Mouse (Mus musculus): ENCODE measurements around the gene Mtg2. TPM values are rescaled to one million over a fixed set of nuclear protein-coding genes. Genes with fewer than 3 reads are reported as not detected.

The Mtg2 gene
- 24.9 and 28.2 TPM in 2 replicates for polyA plus RNA-seq (2015; fragmentation: Nextera tagmentation; extraction: Ambion mirVana)

GRCm38 (mm10) chr2:180070481-180071453 lies at the start of gene Mtg2:
Mtg2 (plus strand) TSS chr2:180070588.
- WGBS, result 5% methylated on average over 58 of the region's 58 CpGs
- H3K27ac ChIP-seq, result peak within 1 kb of the TSS; percentile 79
- ATAC-seq, result peak; percentile 98

DNA sequence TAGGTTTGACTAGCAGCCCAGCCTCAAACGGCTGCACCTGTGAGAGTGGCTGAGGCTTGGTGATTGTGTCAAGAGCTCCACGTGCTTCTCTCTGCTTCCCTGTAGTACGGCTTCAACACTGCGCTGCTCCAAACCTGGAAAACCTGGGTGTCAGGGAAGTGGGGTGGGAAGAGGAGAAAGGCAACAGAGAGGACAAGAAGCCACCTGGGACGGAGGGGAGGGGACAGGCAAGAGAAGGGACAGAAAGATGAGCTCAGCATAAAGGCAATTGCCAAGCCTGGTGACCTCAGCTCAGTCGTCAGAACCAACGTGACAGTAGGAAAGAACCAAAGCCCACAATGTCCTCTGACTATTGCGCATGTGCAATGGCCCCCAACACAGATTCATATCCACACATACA lies 49.5 kb upstream of the Mtg2 start:
- no peak for ATAC-seq
- no peak overlapping the region for H3K4me3 ChIP-seq (replicated peaks)
- no peaks in the 10 kb centered on the region for H3K36me3 ChIP-seq
- H3K9ac ChIP-seq, result no peak overlapping the region
- H3K4me2 ChIP-seq (replicated peaks), result no peak overlapping the region
- H3K27ac ChIP-seq, result no peak overlapping the region
- peaks cover 15% of the 10 kb centered on the region for H3K27me3 ChIP-seq (replicated peaks)
- peaks cover 22% of the 10 kb centered on the region for H3K4me1 ChIP-seq (replicated peaks)
- H3K9me3 ChIP-seq, result no peaks in the 10 kb centered on the region
- WGBS, result 82% methylated on average over 8 of the region's 8 CpGs

More at GRCm38 (mm10) chr2:180070481-180071453, at the start of gene Mtg2:
- H3K4me3 ChIP-seq (replicated peaks), result peak within 1 kb of the TSS; percentile 74
- peaks cover 3% of the 10 kb centered on the region; the same call in 1 of the 2 replicates for H3K36me3 ChIP-seq
- peak within 1 kb of the TSS; percentile 62 for H3K9ac ChIP-seq
- H3K4me1 ChIP-seq (replicated peaks), result peaks cover 9% of the 10 kb centered on the region
- peak within 1 kb of the TSS; percentile 80 for H3K4me2 ChIP-seq (replicated peaks)
- no peaks in the 10 kb centered on the region for H3K9me3 ChIP-seq
- no peaks in the 10 kb centered on the region for H3K27me3 ChIP-seq (replicated peaks)

GRCm38 (mm10) chr2:180022751-180023150 lies 47.6 kb upstream of the Mtg2 start:
- no peak for ATAC-seq
- H3K9ac ChIP-seq, result no peak overlapping the region
- H3K4me3 ChIP-seq (replicated peaks), result no peak overlapping the region
- 64% methylated on average over 6 of the region's 6 CpGs for WGBS
- H3K27me3 ChIP-seq (replicated peaks), result peaks cover 15% of the 10 kb centered on the region
- no peak overlapping the region for H3K4me2 ChIP-seq (replicated peaks)
- no peaks in the 10 kb centered on the region for H3K9me3 ChIP-seq
- H3K4me1 ChIP-seq (replicated peaks), result peaks cover 31% of the 10 kb centered on the region
- H3K36me3 ChIP-seq, result no peaks in the 10 kb centered on the region
- no peak overlapping the region for H3K27ac ChIP-seq

DNA sequence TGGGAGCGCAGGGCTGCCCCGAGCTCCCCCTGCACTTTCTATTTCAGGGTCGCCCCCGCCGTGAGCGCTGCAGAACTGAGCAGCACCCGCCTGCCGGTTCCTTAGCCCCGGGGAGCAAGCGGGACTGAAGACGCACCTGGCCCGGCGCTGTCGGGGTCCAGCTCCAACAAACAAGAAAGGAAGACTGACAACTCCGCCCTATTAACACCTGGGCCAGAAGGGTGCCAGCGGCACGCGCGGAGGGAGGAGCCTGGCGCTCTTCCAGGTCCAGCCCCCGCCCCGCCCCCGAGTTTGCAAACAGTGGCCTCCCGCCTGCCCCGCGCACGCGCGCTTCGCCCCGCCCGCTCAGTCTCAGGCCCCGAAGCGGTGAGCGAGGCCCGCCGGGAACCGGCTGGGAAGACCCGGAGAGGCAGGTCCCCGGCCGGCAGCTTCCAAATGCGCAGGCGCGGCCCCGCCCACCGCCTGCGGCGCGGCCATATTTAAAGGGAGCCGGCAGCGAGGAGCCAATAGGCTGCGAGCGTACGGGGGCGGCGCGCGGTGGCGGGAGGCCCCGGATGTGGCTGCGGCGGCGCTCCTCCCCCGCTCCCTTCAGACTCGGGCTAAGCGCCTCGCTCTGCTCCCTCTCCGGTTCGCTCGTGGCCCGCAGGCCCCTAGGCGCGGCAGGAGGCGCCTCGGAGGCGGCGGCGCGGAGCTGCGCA lies 45.8 kb upstream of the Mtg2 start, which contains the start of gene Lsm14b:
Gene Lsm14b, plus strand, starts transcription at position 587 of the 698 bp plus-strand sequence.
- 0% methylated on average over 72 of the region's 80 CpGs for WGBS
- Histone ChIP-seq H3K4me3 (replicated peaks) (peak within 1 kb of the TSS; percentile 94), H3K9me3 (no peaks in the 10 kb centered on the region), H3K27me3 (replicated peaks) (peaks cover 15% of the 10 kb centered on the region), H3K4me1 (replicated peaks) (peaks cover 28% of the 10 kb centered on the region), H3K9ac (peak within 1 kb of the TSS; percentile 80), H3K27ac (peak within 1 kb of the TSS; percentile 93), H3K4me2 (replicated peaks) (peak within 1 kb of the TSS; percentile 95), H3K36me3 (peaks cover 16% of the 10 kb centered on the region; the same call in 1 of the 2 replicates)
- peak; percentile 97 for ATAC-seq

- peak overlapping the region; percentile 80 for H3K9ac ChIP-seq
- WGBS, result under 1% methylated on average over 84 of the region's 84 CpGs
- H3K4me2 ChIP-seq (replicated peaks), result peak overlapping the region; percentile 95
- peak overlapping the region; percentile 93 for H3K27ac ChIP-seq
- peaks cover 19% of the 10 kb centered on the region; the same call in 1 of the 2 replicates for H3K36me3 ChIP-seq
- ATAC-seq, result peak; percentile 35
- peak overlapping the region; percentile 94 for H3K4me3 ChIP-seq (replicated peaks)
- peaks cover 25% of the 10 kb centered on the region for H3K4me1 ChIP-seq (replicated peaks)
- H3K27me3 ChIP-seq (replicated peaks), result peaks cover 15% of the 10 kb centered on the region
- no peaks in the 10 kb centered on the region for H3K9me3 ChIP-seq
These were observed 45.1 kb upstream of the Mtg2 start for GRCm38 (mm10) chr2:180025135-180025860.

DNA sequence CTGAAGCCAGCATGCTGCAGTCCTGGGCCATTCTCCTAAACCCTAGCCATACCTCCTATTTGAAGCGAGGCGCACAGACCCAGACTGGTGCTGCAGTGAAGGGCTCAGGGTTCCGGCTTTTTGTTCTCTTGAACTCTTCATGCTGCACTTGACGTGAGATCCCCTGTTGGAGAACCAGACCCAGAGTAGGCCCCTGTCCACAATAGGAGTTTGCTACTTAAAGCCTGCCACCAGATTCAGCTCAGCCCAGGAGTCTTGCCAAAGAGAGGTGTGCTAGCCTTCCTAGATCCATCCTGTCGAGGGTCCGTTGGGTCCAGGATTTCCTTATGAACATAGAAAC lies 44.6 kb upstream of the Mtg2 start:
- WGBS, result 8% methylated on average over 6 of the region's 6 CpGs
- no peaks in the 10 kb centered on the region for H3K9me3 ChIP-seq
- H3K36me3 ChIP-seq, result peaks cover 22% of the 10 kb centered on the region; the same call in 1 of the 2 replicates
- peak overlapping the region; percentile 94 for H3K4me3 ChIP-seq (replicated peaks)
- H3K27me3 ChIP-seq (replicated peaks), result peaks cover 15% of the 10 kb centered on the region
- H3K4me1 ChIP-seq (replicated peaks), result peaks cover 23% of the 10 kb centered on the region
- peak overlapping the region; percentile 80 for H3K9ac ChIP-seq
- peak overlapping the region; percentile 95 for H3K4me2 ChIP-seq (replicated peaks)
- ATAC-seq, result no peak
- H3K27ac ChIP-seq, result peak overlapping the region; percentile 93; the same call in 1 of the 2 replicates

DNA sequence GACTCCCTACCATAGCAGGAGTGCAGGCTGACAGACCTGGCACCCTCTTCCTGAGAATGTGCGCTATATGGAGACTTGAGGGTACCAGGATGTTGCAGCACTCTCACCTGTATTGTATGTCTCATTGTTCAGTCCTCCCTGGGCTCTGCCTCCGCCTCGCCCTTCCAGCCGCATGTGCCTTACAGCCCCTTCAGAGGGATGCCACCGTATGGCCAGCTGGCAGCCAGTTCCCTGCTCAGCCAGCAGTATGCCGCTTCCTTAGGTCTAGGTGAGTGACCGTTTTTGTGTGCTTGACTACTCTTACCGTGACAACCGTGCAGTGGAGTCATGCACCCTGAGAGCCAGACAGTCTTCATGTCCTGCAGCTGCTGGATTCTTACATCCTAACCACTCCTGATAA lies 42.6 kb upstream of the Mtg2 start:
- no peak overlapping the region for H3K9ac ChIP-seq

DNA sequence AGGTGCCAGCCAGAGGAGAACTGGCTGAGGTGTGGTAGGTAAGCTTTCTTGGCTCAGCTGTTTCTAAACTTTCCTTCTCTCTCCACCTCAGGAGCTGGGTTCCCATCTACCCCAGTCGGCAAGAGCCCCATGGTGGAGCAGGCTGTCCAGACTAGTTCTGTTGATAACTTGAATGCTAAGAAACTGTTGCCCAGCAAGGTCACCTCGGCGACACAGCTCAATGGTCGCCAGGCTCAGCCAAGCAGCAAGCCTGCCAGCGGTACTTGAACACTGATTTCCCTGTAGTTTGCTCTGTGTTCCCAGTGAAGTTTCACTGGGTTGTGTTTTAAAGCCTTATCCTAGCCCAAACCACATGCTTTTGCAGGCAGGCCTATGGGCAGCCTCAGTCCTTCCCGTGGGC lies 39.1 kb upstream of the Mtg2 start:
- ATAC-seq, result no peak
- WGBS, result 84% methylated on average over 6 of the region's 6 CpGs
- Histone ChIP-seq H3K4me1 (replicated peaks) (peaks cover 18% of the 10 kb centered on the region), H3K27me3 (replicated peaks) (no peaks in the 10 kb centered on the region), H3K4me3 (replicated peaks) (no peak overlapping the region), H3K9me3 (no peaks in the 10 kb centered on the region), H3K36me3 (peaks cover 52% of the 10 kb centered on the region), H3K27ac (no peak overlapping the region), H3K4me2 (replicated peaks) (no peak overlapping the region), H3K9ac (no peak overlapping the region)

More for the DNA sequence above, 42.6 kb upstream of the Mtg2 start:
- peak overlapping the region; percentile 95; the same call in 1 of the 2 replicates for H3K4me2 ChIP-seq (replicated peaks)
- H3K36me3 ChIP-seq, result peaks cover 31% of the 10 kb centered on the region
- H3K4me1 ChIP-seq (replicated peaks), result peaks cover 23% of the 10 kb centered on the region
- no peak for ATAC-seq
- H3K27ac ChIP-seq, result no peak overlapping the region
- H3K4me3 ChIP-seq (replicated peaks), result no peak overlapping the region
- 72% methylated on average over 9 of the region's 9 CpGs for WGBS
- peaks cover 8% of the 10 kb centered on the region; the same call in 1 of the 2 replicates for H3K27me3 ChIP-seq (replicated peaks)
- no peaks in the 10 kb centered on the region for H3K9me3 ChIP-seq

- Histone ChIP-seq H3K9me3 (no peaks in the 10 kb centered on the region), H3K4me2 (replicated peaks) (no peak overlapping the region), H3K27me3 (replicated peaks) (no peaks in the 10 kb centered on the region), H3K36me3 (peaks cover 66% of the 10 kb centered on the region), H3K27ac (no peak overlapping the region), H3K9ac (no peak overlapping the region), H3K4me1 (replicated peaks) (peaks cover 2% of the 10 kb centered on the region; the same call in 1 of the 2 replicates), H3K4me3 (replicated peaks) (no peak overlapping the region)
- WGBS, result 67% methylated on average over 3 of the region's 3 CpGs
- no peak for ATAC-seq
These were observed 37.5 kb upstream of the Mtg2 start for GRCm38 (mm10) chr2:180032925-180033324.

- H3K36me3 ChIP-seq, result peaks cover 66% of the 10 kb centered on the region
- ATAC-seq, result 0 out of 2 replicates have a peak, but pooled peaks have one; percentile 16
- H3K27me3 ChIP-seq (replicated peaks), result no peaks in the 10 kb centered on the region
- no peak overlapping the region for H3K4me3 ChIP-seq (replicated peaks)
- H3K9ac ChIP-seq, result no peak overlapping the region
- H3K27ac ChIP-seq, result no peak overlapping the region
- no peaks in the 10 kb centered on the region for H3K4me1 ChIP-seq (replicated peaks)
- H3K9me3 ChIP-seq, result no peaks in the 10 kb centered on the region
- H3K4me2 ChIP-seq (replicated peaks), result no peak overlapping the region
- 65% methylated on average over 3 of the region's 3 CpGs for WGBS
These were observed 36.4 kb upstream of the Mtg2 start for GRCm38 (mm10) chr2:180033956-180034355.

DNA sequence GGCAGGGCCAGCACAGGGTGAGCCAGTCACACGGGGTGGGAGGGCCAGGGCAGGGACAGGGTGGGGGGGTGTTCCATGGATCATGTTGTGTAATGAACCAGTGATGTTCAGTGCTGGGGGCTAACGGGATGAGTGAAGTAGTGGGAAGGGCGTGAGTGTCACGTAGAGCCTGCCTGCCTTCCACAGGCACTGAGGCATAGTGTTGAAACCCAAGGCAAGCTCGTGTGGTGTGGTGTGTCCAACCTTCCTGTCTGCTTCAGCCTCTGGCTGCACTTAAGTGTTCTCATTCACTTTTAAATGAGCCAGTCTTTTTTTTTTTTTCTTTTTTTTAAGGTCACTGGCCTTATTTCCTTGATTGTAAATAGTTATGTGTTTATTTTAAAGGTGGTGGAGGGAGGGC lies 35.6 kb upstream of the Mtg2 start:
- H3K4me3 ChIP-seq (replicated peaks), result no peak overlapping the region
- H3K9ac ChIP-seq, result no peak overlapping the region
- H3K9me3 ChIP-seq, result no peaks in the 10 kb centered on the region
- H3K27ac ChIP-seq, result no peak overlapping the region
- ATAC-seq, result no peak
- no peak overlapping the region for H3K4me2 ChIP-seq (replicated peaks)
- 60% methylated on average over 5 of the region's 5 CpGs for WGBS
- no peaks in the 10 kb centered on the region for H3K4me1 ChIP-seq (replicated peaks)
- H3K36me3 ChIP-seq, result peaks cover 60% of the 10 kb centered on the region
- H3K27me3 ChIP-seq (replicated peaks), result no peaks in the 10 kb centered on the region
